Mouse (Mus musculus): ENCODE measurements around the gene Susd4.

Gene Susd4

DNA sequence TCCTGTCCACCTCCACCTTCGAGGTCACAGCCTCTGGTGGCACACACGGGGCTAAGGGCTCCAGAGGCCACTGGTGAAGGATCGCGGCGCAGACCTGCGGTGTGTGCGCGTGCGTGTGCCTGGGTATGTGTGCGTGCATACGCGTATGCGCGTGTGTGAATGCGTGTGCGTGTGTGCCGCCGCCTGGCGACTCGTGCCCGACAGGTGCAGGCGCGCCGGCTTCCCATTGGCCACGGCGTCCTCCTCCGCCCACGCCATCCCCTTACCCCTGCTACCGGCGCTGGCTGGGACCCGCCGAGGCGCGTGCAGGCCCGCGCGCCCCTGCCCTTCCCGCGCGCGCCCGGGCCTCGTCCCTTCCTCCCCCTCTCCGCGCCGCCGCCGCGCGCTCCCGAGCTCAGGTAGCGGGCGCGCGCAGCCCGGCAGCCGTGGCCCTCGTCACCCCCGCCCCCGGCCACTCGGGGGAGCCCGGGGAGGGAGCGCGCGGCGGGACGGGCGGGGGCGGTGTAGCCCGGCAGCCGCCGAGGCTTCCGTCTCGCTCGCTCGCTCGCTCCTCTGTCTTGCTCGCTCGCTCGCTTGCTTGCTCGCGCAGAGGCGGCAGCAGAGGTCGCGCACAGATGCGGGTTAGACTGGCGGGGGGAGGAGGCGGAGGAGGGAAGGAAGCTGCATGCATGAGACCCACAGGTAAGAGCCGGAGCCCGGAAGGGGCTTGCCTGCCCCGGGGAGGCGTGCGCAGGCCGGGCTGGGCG is at the start of gene Susd4:
Susd4 (plus strand) TSS at position 145 of the 746 bp plus-strand sequence.
- DNase-seq: peak; percentile 93

DNA sequence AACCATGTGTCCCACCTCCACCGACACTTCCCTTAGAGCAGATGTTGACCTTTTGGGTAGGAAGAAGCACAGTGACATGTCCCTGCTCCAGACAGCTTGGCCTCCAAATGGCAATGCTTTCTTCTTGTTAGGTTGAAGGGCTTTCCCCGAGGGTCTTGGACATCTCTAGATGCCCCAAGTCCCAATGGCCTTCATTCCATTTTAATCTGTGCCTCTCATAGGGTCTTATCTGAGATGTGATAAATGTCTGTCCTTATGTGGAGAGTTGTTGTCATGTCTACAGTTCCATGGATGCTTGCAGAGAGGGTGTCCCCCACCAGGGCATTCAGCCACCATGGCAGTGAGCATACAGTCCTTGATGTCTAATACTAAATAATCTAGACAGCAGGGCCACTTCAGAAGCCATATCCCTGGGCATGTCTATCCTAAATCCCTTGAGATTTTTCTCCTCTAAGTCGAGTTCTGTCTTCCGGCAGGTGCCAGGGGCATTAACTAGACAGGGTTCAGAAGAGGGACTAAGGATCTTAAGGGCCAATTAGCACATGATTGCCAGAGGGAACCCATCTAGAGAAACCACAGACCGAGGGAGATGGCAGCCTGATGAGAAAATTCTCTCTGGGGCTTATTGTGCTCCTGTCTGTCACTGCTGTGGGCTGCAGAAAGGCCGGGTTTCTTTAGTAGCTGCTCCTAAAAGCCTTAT is 49.3 kb upstream of the Susd4 start:
- peak; percentile 67 for DNase-seq

DNA sequence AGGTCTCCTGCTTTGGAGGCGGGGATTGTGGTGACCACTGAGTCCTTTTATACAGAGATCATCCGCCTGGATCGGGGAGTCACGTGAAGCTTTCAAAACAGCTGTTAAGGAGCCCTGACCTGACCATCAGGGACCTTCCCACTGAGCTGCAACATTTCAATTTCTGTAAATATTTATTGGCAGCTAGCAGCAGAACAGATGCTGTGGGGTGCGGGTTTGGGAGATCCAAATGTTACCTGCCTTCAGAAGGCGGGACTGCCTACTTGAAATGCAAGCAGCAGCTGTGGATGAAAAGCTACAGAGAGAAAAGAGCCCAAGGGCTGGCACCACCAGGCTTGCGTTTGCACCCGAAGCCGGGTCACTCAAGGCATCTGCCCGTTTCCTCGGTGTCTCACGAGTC is 36.1 kb upstream of the Susd4 start:
- peak; percentile 80 for DNase-seq

DNA sequence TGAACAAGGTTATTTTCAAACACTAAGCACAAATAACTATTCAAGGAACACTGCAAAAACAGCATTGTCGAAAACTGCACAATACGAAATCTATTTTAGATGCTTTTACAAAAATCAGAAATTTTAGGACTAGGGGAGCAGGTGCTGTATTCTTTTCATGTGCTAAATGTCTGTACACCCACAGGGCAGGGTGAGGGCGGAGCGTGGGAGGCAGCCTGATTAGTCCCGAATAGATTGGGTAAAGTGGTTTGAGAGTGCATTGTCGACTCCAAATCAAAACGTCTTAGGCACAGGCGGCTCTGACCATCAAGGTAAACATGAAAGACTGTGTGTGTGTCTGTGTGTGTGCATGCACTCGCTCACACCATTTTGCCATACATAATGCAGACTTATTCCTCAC is 34.7 kb upstream of the Susd4 start:
- DNase-seq: peak; percentile 45

DNA sequence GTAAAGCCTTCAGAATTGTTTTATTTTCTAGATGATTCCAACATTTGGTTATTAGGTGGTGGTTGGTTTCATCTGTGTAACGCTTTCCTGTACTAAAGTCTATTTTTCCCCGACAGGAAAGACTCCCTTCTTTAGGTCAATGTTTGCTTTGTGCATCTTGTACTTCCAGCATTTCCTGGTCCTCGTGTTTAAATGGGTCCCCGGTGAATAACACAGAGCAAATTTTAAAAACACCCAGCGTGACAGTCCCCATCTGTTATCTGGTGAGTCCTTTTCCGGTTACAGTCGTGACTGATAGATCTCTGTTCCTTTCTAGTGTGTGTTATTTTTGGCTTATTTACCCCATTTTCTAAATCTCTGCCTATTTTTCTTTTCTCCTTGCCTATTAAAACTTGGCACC is 31.0 kb upstream of the Susd4 start:
- peak; percentile 84 for DNase-seq

DNA sequence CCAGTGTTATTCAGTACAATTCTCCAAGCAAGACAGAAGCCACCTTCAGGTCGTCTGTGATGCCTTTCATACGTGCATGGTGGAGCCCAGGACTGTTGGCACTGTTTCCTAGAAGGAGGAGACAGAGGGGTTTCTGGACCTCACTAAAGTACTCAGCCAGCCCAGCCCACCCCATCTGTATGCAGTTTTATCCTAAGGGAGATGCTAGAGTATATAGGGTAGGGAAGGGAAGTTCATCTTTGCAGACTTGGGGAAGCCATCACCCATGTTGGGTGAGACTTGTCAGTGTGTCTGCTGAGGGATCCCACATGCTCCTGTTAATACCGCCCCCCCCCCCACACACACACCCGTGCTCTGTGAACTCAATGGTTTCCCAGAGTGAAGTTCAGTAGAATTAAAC is 27.8 kb upstream of the Susd4 start:
- peak; percentile 77 for DNase-seq

DNA sequence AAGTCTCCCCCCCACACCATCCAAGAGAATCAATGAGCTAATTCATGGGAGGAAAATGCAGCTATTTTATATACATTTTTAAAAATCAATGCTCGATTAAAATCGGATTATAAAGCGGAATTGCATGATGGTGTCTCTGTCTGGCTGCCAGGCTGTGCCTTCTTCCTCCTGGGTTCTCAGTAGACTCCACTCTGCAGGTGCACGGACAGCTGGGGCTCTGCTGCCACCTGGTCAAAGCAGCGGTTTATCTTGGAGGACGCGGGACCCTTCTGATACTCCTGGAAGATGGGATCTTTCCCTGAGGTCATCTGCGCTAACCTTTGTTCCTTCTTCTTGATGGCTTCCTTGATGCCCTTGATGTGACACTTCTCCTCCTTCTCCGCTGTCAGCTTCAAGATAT is 16.6 kb upstream of the Susd4 start:
- peak; percentile 79 for DNase-seq

DNA sequence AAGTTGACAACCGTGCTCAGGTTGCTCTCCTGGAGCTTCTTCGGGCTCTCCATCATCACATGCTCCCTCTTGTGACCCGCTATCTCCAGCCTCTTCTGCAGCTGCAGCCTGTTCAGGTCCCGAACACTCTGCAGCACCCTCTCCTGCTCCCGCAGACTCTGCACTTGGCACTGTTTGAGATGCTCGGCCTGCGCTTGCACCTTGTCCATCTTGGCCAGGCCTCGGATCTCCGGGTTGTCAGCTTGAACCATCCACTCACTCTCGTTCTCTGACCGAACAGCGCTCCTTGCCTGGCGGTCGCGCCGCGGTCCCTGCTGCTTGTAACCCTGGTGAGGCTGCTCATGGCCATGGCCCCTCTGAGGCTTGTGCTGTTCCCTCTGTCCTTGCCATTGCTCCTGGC is 15.8 kb upstream of the Susd4 start:
- peak; percentile 73 for DNase-seq

DNA sequence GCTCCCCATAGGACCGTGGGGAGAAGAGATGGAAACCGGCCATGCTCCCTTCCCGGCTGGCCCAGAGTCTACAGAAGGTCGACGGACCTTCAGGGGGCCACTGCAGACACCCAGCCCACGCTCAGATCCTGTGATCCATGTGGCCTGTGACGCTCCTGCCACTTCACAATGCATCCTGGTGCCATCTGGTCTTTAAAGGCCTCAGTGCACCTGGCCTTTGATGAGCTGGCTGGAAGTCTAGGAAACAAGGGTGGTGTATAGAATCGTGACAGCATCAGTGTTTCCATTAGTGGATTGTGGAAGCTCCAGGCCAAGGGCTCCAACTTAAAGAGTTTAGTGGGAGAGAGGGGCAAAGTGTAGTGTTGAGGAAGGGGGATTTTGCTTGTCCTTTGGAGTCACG is 14.6 kb upstream of the Susd4 start, which contains the start of gene Ccdc185:
Ccdc185 (minus strand) TSS at position 101 of the 400 bp plus-strand sequence.
- peak; percentile 75 for DNase-seq

DNA sequence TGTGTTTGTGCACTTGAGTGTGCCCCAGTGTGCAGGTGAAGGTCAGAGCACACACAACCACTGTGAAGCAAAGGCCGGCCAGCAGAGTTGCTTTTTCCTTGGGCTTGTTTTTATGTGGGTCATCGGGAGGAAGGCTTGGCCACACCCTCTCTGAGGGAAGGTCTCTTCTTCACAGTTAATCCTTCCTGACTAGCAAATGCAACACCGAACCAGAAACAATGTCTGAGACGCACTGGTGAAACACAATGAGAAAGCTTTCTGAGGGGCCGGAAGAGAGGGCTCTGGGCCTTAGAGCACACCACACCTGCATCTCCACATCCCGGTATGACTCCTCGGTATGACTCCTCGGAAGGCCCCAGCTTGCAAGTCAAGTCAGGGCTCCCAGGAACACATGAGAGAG is 12.4 kb upstream of the Susd4 start:
- DNase-seq: peak; percentile 57

DNA sequence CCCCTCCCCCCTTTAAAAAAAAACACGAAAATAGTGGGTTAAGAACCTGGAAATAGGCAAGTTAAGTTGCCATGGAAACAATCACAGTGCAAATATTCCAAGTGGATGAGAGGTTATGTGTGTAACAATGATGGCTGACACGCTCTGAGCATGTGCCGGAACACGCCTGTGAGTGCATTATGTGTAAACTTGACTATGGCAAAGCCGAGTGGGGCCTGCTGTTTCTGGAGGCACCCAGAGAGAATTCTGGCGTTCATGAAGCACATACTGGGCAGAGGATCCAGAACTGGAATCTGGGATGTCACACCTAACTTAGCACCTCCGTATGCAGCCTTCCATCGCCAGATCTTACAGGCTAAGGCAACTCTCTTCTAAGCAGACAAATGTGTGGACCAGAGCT is 10.0 kb upstream of the Susd4 start:
- DNase-seq: peak; percentile 35

DNA sequence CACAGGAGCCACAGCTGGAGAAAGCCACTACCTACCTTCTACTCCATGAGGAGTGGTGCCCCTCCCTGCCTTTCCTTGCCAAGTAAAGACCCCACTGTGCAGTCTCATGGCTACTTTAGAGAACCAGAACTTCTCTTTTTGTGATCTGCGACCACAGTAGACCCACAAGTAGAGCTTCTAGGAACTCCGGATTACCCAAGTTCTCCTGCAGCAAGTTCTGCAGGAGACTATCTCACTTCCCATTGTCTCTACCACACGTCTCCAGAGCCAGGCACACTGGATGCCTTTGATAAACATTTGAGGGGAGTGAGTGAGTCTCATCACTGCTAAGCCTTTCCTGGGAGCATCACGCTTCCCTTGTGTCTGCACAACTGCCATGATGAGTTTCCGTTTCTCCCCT is 8.8 kb upstream of the Susd4 start:
- peak; percentile 42 for DNase-seq

DNA sequence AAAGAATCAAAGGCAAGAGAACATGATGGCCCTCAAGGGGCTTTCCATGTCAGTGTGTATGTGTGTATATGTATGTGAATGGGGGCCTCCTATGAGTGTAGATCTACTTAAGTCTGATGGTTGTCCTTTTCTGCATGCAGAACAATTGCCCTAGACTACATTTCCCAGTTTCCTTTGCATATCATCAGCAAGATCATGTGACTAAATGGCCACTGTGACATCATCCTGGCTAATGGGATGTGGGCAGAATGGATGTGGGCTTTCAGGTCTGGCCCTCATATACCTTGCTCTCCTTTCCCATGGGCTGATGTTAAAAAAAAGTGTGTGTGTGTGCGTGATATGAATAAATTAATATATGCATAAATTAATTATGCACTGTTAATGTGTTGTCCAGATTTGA is 4.9 kb upstream of the Susd4 start:
- peak; percentile 58 for DNase-seq

DNA sequence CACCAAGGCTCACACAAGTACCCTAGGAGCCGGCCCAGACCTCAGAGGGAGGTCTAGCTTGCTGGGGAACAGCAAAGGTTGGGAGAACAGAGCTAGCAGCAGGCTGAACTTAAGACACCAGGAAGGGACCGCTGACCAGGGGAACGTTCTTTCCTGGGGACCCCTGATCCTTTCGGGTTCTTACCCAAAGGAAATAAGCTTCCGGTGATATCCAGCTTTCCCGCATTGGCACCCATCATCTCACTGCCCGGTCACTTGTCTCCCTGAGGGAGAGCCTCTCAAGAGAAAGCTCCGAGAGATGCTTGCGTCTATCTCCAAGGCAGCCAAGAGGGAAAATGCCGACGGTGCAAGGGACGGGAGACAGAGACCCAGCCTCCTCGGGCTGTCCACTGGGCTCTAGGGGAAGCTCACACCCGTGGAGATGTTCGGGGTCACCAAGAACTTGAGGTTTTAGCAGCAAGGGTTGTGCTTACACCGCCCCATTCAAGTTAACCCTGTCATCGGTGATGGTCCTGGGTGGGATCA is 407 bp upstream of the Susd4 start:
- peak; percentile 83 for DNase-seq

DNA sequence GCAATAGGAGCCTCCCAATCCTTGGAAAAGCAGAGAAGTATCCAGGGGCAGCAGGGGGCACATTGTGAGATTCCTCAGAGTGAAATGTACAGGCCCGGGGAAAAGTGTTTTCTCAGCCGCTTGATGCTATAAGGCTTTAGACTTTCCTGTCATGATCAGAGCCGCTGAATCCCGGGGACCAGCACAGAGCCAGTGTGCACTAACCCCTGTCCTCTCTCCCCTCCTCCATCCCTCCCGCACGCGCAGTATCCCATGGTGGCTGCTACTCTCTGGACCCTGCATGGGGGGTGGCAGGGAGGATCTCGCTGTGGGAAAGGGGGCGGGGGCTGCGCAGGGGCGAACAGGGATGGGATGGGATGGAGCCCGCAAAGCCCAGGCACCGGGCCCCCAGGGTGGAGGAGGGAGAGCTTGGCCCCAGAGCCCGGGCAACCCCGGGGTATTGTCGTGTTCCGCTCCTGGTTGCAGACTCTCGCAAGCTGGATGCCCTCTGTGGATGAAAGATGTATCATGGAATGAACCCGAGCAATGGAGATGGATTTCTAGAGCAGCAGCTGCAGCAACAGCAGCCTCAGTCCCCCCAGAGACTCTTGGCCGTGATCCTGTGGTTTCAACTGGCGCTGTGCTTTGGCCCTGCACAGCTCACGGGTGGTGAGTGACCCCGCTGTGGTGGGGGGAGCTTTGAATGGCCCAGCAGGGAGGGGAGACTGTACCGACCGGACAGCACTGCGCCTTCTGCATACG is 1.1 kb downstream of the Susd4 start:
- peak; percentile 88 for DNase-seq

DNA sequence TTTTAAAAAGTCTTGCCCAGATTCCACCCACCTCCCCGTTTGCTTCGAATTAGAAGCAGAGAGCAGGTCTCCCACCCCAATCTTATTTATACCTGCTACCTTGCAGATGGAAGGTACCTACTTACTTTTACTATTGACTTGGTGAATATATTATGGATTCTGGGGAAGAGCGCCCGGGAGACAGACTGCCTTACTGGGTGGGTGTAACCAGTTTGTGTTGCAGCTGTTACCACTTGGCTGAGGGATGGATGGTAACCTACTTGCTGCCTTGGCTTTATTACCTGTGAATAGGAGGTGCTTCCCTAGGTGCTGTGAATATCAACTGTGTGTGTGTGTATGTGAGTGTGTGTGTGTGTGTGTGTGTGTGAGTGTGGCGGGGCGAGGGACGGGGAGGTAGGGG is 11.9 kb downstream of the Susd4 start:
- DNase-seq: no peak

DNA sequence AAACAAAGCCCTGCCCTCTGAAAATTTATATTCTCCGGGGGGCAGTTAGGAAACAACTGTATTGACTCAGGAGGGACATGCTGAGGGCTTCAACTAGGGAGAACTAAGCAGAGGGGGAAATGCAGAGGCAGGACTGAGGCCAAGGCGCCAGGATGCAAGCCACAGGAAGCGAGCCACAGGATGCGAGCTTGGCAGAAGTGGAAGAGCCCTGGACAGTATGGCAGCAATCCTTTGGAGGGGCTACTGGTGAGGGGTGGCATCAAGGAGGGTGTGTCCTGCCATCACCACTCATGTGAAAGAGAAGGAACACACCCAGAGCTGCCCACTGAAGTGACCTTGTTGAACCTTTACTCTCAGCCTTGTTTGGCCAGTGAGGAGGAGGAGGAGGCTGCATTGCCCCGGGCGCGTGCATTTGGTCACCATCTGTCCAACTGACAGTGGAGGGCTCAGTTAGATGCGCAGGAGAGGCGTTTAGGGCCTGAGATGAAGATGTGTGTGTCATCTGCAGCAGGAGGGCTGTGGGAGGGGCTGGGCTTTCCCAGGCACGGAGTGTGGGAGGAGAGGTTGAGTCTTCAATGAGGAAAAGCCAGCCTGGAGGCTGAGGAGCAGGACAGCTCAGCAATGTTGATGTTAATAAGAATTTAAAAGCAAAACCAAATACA is 13.2 kb downstream of the Susd4 start:
- DNase-seq: no peak

DNA sequence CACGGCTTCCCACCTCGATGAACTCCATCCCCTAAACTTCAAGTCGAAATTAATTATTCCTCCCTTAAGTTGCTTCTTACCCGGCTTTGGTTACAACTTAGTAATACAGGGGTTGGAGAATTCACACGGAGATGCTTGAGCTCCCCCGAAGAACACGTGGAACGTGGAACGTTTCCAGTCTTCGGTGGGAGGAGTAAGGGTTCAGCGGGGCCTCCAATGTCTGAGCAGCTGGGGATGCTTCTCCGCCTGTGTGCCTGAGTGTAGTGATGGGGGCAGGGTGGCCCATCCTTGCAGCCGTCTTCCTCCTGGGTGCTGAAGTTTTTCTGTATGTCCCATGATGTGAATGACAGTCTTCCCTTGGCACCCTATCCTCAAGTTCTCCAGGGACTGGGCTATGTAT is 14.6 kb downstream of the Susd4 start:
- DNase-seq: no peak

DNA sequence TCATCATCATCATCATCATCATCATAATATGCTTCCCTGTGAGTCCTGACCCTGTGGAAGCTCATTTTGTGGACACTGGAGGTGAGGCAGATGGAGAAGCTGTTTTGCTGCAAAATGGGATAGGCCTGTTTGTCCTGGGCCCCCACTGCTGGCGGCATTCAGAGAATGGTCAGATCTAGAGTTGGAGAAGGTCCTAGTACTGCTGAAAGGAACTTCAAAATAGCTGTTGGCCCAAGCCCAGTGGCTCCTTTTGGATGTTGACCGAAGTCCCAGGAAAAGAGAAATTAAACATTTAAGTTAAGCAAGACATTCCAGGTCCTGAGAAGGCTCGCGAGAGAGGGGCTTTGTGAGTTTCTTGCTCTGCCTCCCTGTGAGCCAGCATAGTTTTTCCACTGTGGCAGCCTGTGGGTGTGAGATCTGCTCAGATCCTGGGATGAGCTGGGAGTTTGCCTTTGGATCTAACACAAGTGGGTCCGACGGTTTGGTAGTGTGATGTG is 15.4 kb downstream of the Susd4 start:
- no peak for DNase-seq

DNA sequence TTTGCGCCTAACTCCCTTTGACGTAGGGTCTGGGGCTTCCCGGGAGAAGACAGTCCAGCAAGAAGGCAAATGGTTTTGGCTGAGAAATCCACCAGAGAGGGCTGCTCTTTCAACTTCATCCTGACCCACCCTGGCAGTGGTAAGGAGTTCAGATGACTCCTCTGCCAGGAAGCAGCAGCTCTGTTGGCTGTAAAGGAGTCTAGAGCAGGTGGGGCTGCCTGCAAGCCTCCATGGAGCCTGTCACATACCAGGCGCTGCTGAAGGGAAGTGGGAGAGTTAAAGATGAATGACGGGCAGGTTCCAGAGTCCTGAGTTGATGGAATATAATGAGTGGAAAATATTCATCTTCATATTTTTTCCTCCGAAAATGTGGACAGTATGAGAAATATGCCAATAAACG is 20.1 kb downstream of the Susd4 start:
- DNase-seq: no peak

DNA sequence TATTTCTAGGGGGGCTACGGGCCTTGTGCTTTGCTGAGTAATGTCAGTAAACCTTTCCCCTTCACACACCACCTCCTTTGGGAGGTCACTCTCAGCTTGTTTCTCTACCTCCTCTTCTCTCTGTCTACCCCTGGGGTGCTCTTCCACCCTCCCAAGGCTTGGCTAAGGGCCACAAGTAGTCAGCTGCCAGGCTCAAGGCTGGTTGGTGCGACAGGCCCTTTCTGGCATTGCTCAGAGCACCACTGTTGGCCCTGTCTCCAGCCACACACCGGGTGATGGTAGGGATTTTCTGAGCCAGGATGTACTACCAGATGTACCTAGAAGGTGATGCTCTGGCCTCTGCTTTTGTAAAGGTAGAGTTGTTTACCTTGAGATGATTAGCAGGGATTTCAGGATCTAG is 21.1 kb downstream of the Susd4 start:
- DNase-seq: peak; percentile 84

DNA sequence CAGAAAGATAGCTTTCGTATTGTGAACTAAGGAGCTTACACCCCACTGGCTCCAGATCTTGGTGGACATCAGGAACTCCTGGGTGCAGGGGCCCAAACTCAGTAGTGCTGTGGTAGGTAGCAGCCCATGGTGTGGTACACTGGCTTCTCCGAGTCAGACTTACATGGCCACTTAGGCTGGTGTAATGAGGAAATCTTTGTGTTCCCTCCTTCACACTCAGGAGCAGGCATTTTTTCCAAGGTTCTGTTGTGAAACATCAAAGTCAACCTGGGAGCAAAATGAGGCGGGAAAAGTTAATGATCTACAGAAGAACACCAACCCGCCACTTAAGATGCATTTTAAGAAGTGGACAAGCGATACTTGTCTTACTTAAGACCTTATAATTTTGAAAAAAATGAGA is 21.8 kb downstream of the Susd4 start:
- no peak for DNase-seq

DNA sequence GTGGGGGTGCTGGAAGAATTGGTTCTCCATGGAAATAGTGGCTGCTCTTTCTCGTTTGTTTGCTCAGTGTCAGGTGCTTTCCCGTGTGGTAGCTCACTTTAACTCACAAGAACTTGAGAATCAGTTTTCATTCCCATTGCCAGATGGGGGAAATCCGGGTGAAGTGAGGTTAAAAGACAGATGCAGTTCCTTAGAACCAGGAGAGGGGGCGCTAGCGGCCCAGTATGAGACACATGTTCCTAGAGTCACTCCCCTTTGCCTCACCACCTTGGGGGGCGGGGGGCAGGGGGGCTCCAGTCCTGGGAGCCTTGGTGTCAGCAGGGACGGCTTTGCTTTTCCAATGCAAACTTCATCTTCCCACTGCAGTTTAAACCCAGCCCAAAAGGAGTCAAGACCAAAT is 23.4 kb downstream of the Susd4 start:
- DNase-seq: no peak
